Mouse (Mus musculus) ES-E14 (cell line): ENCODE measurements around the gene Upf1. TPM values are rescaled to one million over a fixed set of nuclear protein-coding genes. Genes with fewer than 3 reads are reported as not detected.

Source experiments
- DNase-seq: peaks from one replicate; pipeline ENCODE4 v3.0.0-alpha.2; 2013; ENCODE audit warnings: low read depth, low spot score
- H3K27ac ChIP-seq: 2 replicates; pipeline ENCODE4 v1.5.1; 2012; ENCODE audit warnings: low read depth, mild to moderate bottlenecking, low read length, moderate library complexity, mixed read lengths; ENCODE audit not compliant: poor library complexity, insufficient read depth, severe bottlenecking
- H3K36me3 ChIP-seq: 2 replicates; pipeline ENCODE4 v1.6.1; 2012; ENCODE audit warnings: mild to moderate bottlenecking, low read length, moderate library complexity, mixed read lengths; ENCODE audit not compliant: control insufficient read depth, poor library complexity, insufficient read depth, severe bottlenecking
- H3K4me1 ChIP-seq, 2 experiments: fragments of 150-350 bp in 1 of 2; sonication (generic) in 1 of 2; 2 replicates each; pipeline ENCODE4 v1.6.1; 2012; ENCODE audit warnings: low read length in 2 of 2, mild to moderate bottlenecking in 1 of 2, mixed read lengths in 1 of 2; ENCODE audit not compliant: control insufficient read depth in 2 of 2, insufficient read depth in 2 of 2, poor library complexity in 1 of 2
- H3K4me3 ChIP-seq, 2 experiments: fragments of 150-350 bp in 1 of 2; sonication (generic) in 1 of 2; 2 replicates each; pipeline ENCODE4 v1.5.1; 2012; ENCODE audit warnings: low read length in 2 of 2, low read depth in 1 of 2, mild to moderate bottlenecking in 1 of 2, mixed read lengths in 1 of 2; ENCODE audit not compliant: insufficient read depth in 1 of 2, poor library complexity in 1 of 2, severe bottlenecking in 1 of 2
- H3K9ac ChIP-seq: 2 replicates; pipeline ENCODE4 v1.6.1; 2012; ENCODE audit warnings: low read depth, mild to moderate bottlenecking, low read length, mixed read lengths; ENCODE audit not compliant: poor library complexity, insufficient read depth, severe bottlenecking
- H3K9me3 ChIP-seq: fragments of 150-350 bp; sonication (generic); 2 replicates; pipeline ENCODE4 v1.6.1; 2012; ENCODE audit warnings: low read depth, mild to moderate bottlenecking, low read length; ENCODE audit not compliant: control insufficient read depth, insufficient read depth
- CHD2 ChIP-seq: IDR thresholded peaks from 2 replicates; pipeline ENCODE4 v1.6.1; 2014; ENCODE audit warnings: mild to moderate bottlenecking, low read depth, low read length, inconsistent platforms
- HCFC1 ChIP-seq: IDR thresholded peaks from 2 replicates; pipeline ENCODE4 v1.6.1; 2012; ENCODE audit warnings: low read length, inconsistent platforms, borderline replicate concordance; ENCODE audit not compliant: insufficient read depth
- MAFK ChIP-seq: IDR thresholded peaks from 2 replicates; pipeline ENCODE4 v1.6.1; 2014; ENCODE audit warnings: mild to moderate bottlenecking, low read depth, low read length, inconsistent platforms; ENCODE audit not compliant: insufficient read depth
- ZC3H11A ChIP-seq: IDR thresholded peaks from 2 replicates; pipeline ENCODE4 v1.6.1; 2012; ENCODE audit warnings: low read depth, mild to moderate bottlenecking, inconsistent platforms, low read length, borderline replicate concordance
- ZNF384 ChIP-seq: IDR thresholded peaks from 2 replicates; pipeline ENCODE4 v1.6.1; 2012; ENCODE audit warnings: low read depth, low read length, inconsistent platforms
- in situ Hi-C, 2 experiments: fragments of 600-800 bp; cut with MboI; formaldehyde crosslinking; loops; one replicate each; pipeline ENCODE4 v1.15.1; 2025; ENCODE audit warnings: low sequenced_read_pairs in 2 of 2, inconsistent platforms in 1 of 2; ENCODE audit not compliant: unreplicated experiment in 2 of 2
- total RNA-seq: library from RNA; depleted of rRNA; stranded (reverse); fragments of 300-350 nt; gene quantifications from 2 replicates; pipeline ENCODE4 v1.2.3, GENCODE M21; 2012

Gene Upf1
- total RNA-seq, 1 experiment = 54.7 TPM

GRCm38 (mm10) chr8:70394269-70394998 is 41.4 kb upstream of the Upf1 start:
- DNase-seq = no peak
- Histone ChIP-seq H3K27ac (no peak overlapping the region), H3K9me3 (no peaks in the 10 kb centered on the region), H3K4me1 (peaks cover 0 to 4% of the 10 kb centered on the region in 2 experiments; a peak in 1 of 4 replicates), H3K36me3 (no peaks in the 10 kb centered on the region), H3K9ac (no peak overlapping the region), H3K4me3 (no peak overlapping the region)
- no peak for TF ChIP-seq HCFC1
- no peak for TF ChIP-seq ZNF384
- TF ChIP-seq CHD2 = no peak
- TF ChIP-seq ZC3H11A = no peak
- TF ChIP-seq MAFK = no peak
- in situ Hi-C loops = no loop called here

GRCm38 (mm10) chr8:70393087-70393486 is 40.0 kb upstream of the Upf1 start:
- H3K36me3 ChIP-seq = no peaks in the 10 kb centered on the region
- no peak overlapping the region for H3K27ac ChIP-seq
- in situ Hi-C loops = no loop called here
- DNase-seq = peak; percentile 81
- no peak for TF ChIP-seq CHD2
- TF ChIP-seq MAFK = no peak
- TF ChIP-seq HCFC1 = no peak
- no peak for TF ChIP-seq ZNF384
- no peak for TF ChIP-seq ZC3H11A
- no peaks in the 10 kb centered on the region for H3K9me3 ChIP-seq
- H3K4me1 ChIP-seq = peaks cover 0 to 4% of the 10 kb centered on the region in 2 experiments; a peak in 1 of 4 replicates
- H3K4me3 ChIP-seq = no peak overlapping the region
- H3K9ac ChIP-seq = no peak overlapping the region

- Histone ChIP-seq H3K4me3 (no peak overlapping the region), H3K36me3 (no peaks in the 10 kb centered on the region), H3K9me3 (no peaks in the 10 kb centered on the region), H3K9ac (no peak overlapping the region), H3K27ac (no peak overlapping the region), H3K4me1 (peaks cover 0 to 2% of the 10 kb centered on the region in 2 experiments; a peak in 1 of 4 replicates)
- TF ChIP-seq ZC3H11A (no peak), HCFC1 (no peak)
- DNase-seq = no peak
- in situ Hi-C loops = no loop called here
These were observed 36.6 kb upstream of the Upf1 start for GRCm38 (mm10) chr8:70389678-70390077.

GRCm38 (mm10) chr8:70383287-70383686 is 30.2 kb upstream of the Upf1 start:
- in situ Hi-C loops = no loop called here
- H3K36me3 ChIP-seq = no peaks in the 10 kb centered on the region
- peak; percentile 44 for DNase-seq
- no peaks in the 10 kb centered on the region for H3K4me1 ChIP-seq
- no peaks in the 10 kb centered on the region for H3K9me3 ChIP-seq
- no peak overlapping the region for H3K9ac ChIP-seq
- no peak overlapping the region for H3K4me3 ChIP-seq
- TF ChIP-seq ZNF384 (no peak), CHD2 (no peak), MAFK (no peak), HCFC1 (no peak), ZC3H11A (no peak)
- no peak overlapping the region for H3K27ac ChIP-seq

- H3K4me1 ChIP-seq = peaks cover 0 to 13% of the 10 kb centered on the region in 2 experiments; a peak in 1 of 4 replicates
- DNase-seq = no peak
- in situ Hi-C loops = no loop called here
- no peaks in the 10 kb centered on the region for H3K9me3 ChIP-seq
- no peak overlapping the region for H3K4me3 ChIP-seq
- TF ChIP-seq ZNF384 (no peak), ZC3H11A (no peak), CHD2 (no peak), HCFC1 (no peak), MAFK (no peak)
- H3K36me3 ChIP-seq = no peaks in the 10 kb centered on the region
- H3K27ac ChIP-seq = no peak overlapping the region
- no peak overlapping the region for H3K9ac ChIP-seq
These were observed 27.0 kb upstream of the Upf1 start for GRCm38 (mm10) chr8:70380069-70380468.
